Mouse (Mus musculus): ENCODE results near the gene Ak3.

DNA sequence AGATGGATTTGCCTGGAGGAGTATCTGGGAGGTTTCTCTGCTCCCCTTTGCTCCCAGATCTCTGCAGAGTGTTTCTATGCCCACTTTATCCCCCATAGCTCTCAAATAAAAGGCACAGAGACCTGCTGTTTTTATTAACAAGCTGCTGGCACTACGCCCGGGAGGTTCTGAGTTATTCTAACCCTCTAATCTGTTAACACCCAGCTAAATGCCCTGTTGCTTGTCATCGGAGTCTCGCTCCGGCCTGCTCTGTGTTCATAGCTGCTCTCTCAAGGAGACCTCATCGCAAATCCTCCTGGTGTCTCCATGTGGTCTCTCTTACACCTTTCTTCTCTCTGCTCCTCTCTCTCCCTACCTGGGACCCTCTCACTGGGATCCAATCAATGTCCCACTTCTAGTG lies 27.0 kb upstream of the Ak3 start:
- TF ChIP-seq POLR2A (IDR thresholded peaks at IDR 0.05; ENCODE audit: low read depth, low read length) (no peak), CTCF (IDR thresholded peaks at IDR 0.05; ENCODE audit: extremely low read depth, insufficient read depth, insufficient read length, insufficient replicate concordance) (no peak)
